ENCODE assay signal across 28 mouse cellular contexts in genomic region chr3:87390935-87391334, GRCm38 (mm10). TPM values are rescaled to one million over a fixed set of nuclear protein-coding genes. Genes with fewer than 3 reads are reported as not detected.
A peak's percentile ranks its signal among the peaks of the same experiment; 100 is the strongest.
DNase-seq lines count a peak whose midpoint lies in the region; ATAC-seq and TF ChIP-seq lines count a peak whose summit lies in the region.
"Had no signal": no experiment of that assay in that cellular context is flagged by ENCODE, and none has a peak within 500 bp of the region (broad histone marks: within the 10 kb centered on the region; RNA-seq: fewer than 3 reads in every experiment).

No protein-coding gene starts in this region.

- no peaks in the 10 kb centered on the region for H3K9me3 ChIP-seq in embryonic facial prominence, embryonic 14.5 days (ENCODE audit: control insufficient read depth, low read length)
- H3K9me3 ChIP-seq in embryonic facial prominence, embryonic 10.5 days: no peaks in the 10 kb centered on the region
- H3K9me3 ChIP-seq in hindbrain, postnatal 0 days (ENCODE audit: low read length): no peaks in the 10 kb centered on the region
- no peaks in the 10 kb centered on the region for H3K9me3 ChIP-seq in hindbrain, embryonic 16.5 days (ENCODE audit: control insufficient read depth, low read length)
- H3K9me3 ChIP-seq in midbrain, postnatal 0 days (ENCODE audit: low read length): no peaks in the 10 kb centered on the region
- no peaks in the 10 kb centered on the region for H3K9me3 ChIP-seq in midbrain, embryonic 10.5 days (replicated peaks)
- H3K9me3 ChIP-seq: embryonic facial prominence, embryonic 13.5 days; hindbrain, embryonic 10.5 days; limb, embryonic 15.5 days had no signal

- H3K36me3 ChIP-seq in embryonic facial prominence, embryonic 14.5 days (ENCODE audit: control insufficient read depth, insufficient read depth, low read length): no peaks in the 10 kb centered on the region
- no peaks in the 10 kb centered on the region for H3K36me3 ChIP-seq in embryonic facial prominence, embryonic 10.5 days (replicated peaks)
- H3K36me3 ChIP-seq in hindbrain, postnatal 0 days (ENCODE audit: insufficient read depth, low read length): no peaks in the 10 kb centered on the region
- H3K36me3 ChIP-seq in hindbrain, embryonic 16.5 days (ENCODE audit: control insufficient read depth, insufficient read depth, low read length): no peaks in the 10 kb centered on the region
- H3K36me3 ChIP-seq in midbrain, postnatal 0 days (ENCODE audit: insufficient read depth, low read length): no peaks in the 10 kb centered on the region
- no peaks in the 10 kb centered on the region for H3K36me3 ChIP-seq in midbrain, embryonic 10.5 days
- H3K36me3 ChIP-seq: embryonic facial prominence, embryonic 13.5 days; hindbrain, embryonic 10.5 days; limb, embryonic 15.5 days had no signal

- H3K27me3 ChIP-seq in embryonic facial prominence, embryonic 14.5 days (replicated peaks; ENCODE audit: control insufficient read depth, insufficient read depth, low read length): no peaks in the 10 kb centered on the region
- H3K27me3 ChIP-seq in embryonic facial prominence, embryonic 10.5 days (replicated peaks; ENCODE audit: low read depth, poor library complexity, severe bottlenecking): no peaks in the 10 kb centered on the region
- no peaks in the 10 kb centered on the region for H3K27me3 ChIP-seq in hindbrain, postnatal 0 days (ENCODE audit: insufficient read depth, low read length)
- H3K27me3 ChIP-seq in hindbrain, embryonic 16.5 days (replicated peaks; ENCODE audit: control insufficient read depth, insufficient read depth, low read length): no peaks in the 10 kb centered on the region
- H3K27me3 ChIP-seq in midbrain, postnatal 0 days (ENCODE audit: insufficient read depth, low read length): no peaks in the 10 kb centered on the region
- H3K27me3 ChIP-seq in midbrain, embryonic 10.5 days (ENCODE audit: low read depth, poor library complexity, severe bottlenecking): no peaks in the 10 kb centered on the region
- H3K27me3 ChIP-seq: embryonic facial prominence, embryonic 13.5 days; limb, embryonic 15.5 days; Patski had no signal

- no peak overlapping the region for H3K4me2 ChIP-seq in embryonic facial prominence, embryonic 14.5 days (ENCODE audit: low read depth, low read length)
- H3K4me2 ChIP-seq in hindbrain, postnatal 0 days (ENCODE audit: low read depth, low read length): no peak overlapping the region
- H3K4me2 ChIP-seq in hindbrain, embryonic 16.5 days (ENCODE audit: low read length): no peak overlapping the region
- no peak overlapping the region for H3K4me2 ChIP-seq in midbrain, postnatal 0 days (ENCODE audit: low read depth, low read length, poor library complexity, severe bottlenecking)
- H3K4me2 ChIP-seq: embryonic facial prominence, embryonic 13.5 days; limb, embryonic 15.5 days; midbrain, embryonic 11.5 days had no signal

- no peaks in the 10 kb centered on the region for H3K4me1 ChIP-seq in embryonic facial prominence, embryonic 14.5 days (ENCODE audit: control insufficient read depth, insufficient read depth, low read length)
- H3K4me1 ChIP-seq in embryonic facial prominence, embryonic 10.5 days: no peaks in the 10 kb centered on the region
- H3K4me1 ChIP-seq in hindbrain, postnatal 0 days (ENCODE audit: insufficient read depth, low read length): no peaks in the 10 kb centered on the region
- no peaks in the 10 kb centered on the region for H3K4me1 ChIP-seq in hindbrain, embryonic 16.5 days (ENCODE audit: control insufficient read depth, insufficient read depth, low read depth, low read length)
- H3K4me1 ChIP-seq in midbrain, postnatal 0 days (ENCODE audit: insufficient read depth, low read length): no peaks in the 10 kb centered on the region
- no peaks in the 10 kb centered on the region for H3K4me1 ChIP-seq in midbrain, embryonic 10.5 days
- H3K4me1 ChIP-seq: embryonic facial prominence, embryonic 13.5 days; hindbrain, embryonic 10.5 days; limb, embryonic 15.5 days had no signal

- DNase-seq in embryonic facial prominence, embryonic 14.5 days (ENCODE audit: low spot score): peak; percentile 31
- no peak for DNase-seq in embryonic facial prominence, embryonic 10.5 days (ENCODE audit: low spot score)
- DNase-seq in hindbrain, postnatal 0 days (ENCODE audit: low spot score): peak; percentile 12
- peak; percentile 3 for DNase-seq in midbrain, postnatal 0 days (ENCODE audit: low spot score)
- no peak for DNase-seq in midbrain, embryonic 10.5 days (ENCODE audit: low spot score)
- no peak for DNase-seq in adrenal gland, postnatal 10 days
- no peak for DNase-seq in gastrocnemius, postnatal 25 days
- DNase-seq: adrenal gland, adult 8-10 months; cerebellum, adult 9-11 months; lung, postnatal 4 days; retina, postnatal 1 day; right cerebral cortex, postnatal 4 days; thymus, postnatal 36 days had no signal

- H3K27ac ChIP-seq in embryonic facial prominence, embryonic 14.5 days (replicated peaks; ENCODE audit: low read depth, low read length): no peak overlapping the region
- no peak overlapping the region for H3K27ac ChIP-seq in embryonic facial prominence, embryonic 10.5 days (replicated peaks)
- H3K27ac ChIP-seq in hindbrain, postnatal 0 days: no peak overlapping the region
- no peak overlapping the region for H3K27ac ChIP-seq in hindbrain, embryonic 16.5 days (ENCODE audit: low read depth, low read length)
- H3K27ac ChIP-seq in midbrain, postnatal 0 days (ENCODE audit: low read depth, low read length): no peak overlapping the region
- H3K27ac ChIP-seq in midbrain, embryonic 10.5 days (replicated peaks): no peak overlapping the region
- H3K27ac ChIP-seq: embryonic facial prominence, embryonic 13.5 days; hindbrain, embryonic 10.5 days; limb, embryonic 15.5 days had no signal

- ATAC-seq in embryonic facial prominence, embryonic 14.5 days (ENCODE audit: low read depth): no peak
- ATAC-seq in hindbrain, postnatal 0 days: no peak
- no peak for ATAC-seq in hindbrain, embryonic 16.5 days
- ATAC-seq in midbrain, postnatal 0 days (ENCODE audit: low FRiP score): no peak
- ATAC-seq: forebrain, embryonic 16.5 days; Patski had no signal

- H3K9ac ChIP-seq in embryonic facial prominence, embryonic 14.5 days (ENCODE audit: low read depth, low read length): no peak overlapping the region
- no peak overlapping the region for H3K9ac ChIP-seq in hindbrain, postnatal 0 days (replicated peaks; ENCODE audit: low read length)
- H3K9ac ChIP-seq in hindbrain, embryonic 16.5 days (ENCODE audit: low read depth, low read length): no peak overlapping the region
- no peak overlapping the region for H3K9ac ChIP-seq in midbrain, postnatal 0 days (replicated peaks; ENCODE audit: low read length, poor library complexity, severe bottlenecking)
- H3K9ac ChIP-seq: embryonic facial prominence, embryonic 13.5 days; limb, embryonic 15.5 days had no signal

- WGBS in embryonic facial prominence, embryonic 14.5 days: 64% methylated on average over 1 of the region's 1 CpGs
- WGBS in embryonic facial prominence, embryonic 10.5 days: 88% methylated on average over 1 of the region's 1 CpGs
- 80% methylated on average over 1 of the region's 1 CpGs for WGBS in hindbrain, postnatal 0 days
- 79% methylated on average over 1 of the region's 1 CpGs for WGBS in hindbrain, embryonic 16.5 days
- 72% methylated on average over 1 of the region's 1 CpGs for WGBS in midbrain, postnatal 0 days
- 84% methylated on average over 1 of the region's 1 CpGs for WGBS in midbrain, embryonic 10.5 days

- H3K4me3 ChIP-seq in embryonic facial prominence, embryonic 14.5 days (ENCODE audit: low read depth, low read length): no peak overlapping the region
- no peak overlapping the region for H3K4me3 ChIP-seq in embryonic facial prominence, embryonic 10.5 days
- H3K4me3 ChIP-seq in hindbrain, postnatal 0 days (ENCODE audit: low read length): no peak overlapping the region
- no peak overlapping the region for H3K4me3 ChIP-seq in hindbrain, embryonic 16.5 days (ENCODE audit: low read length)
- H3K4me3 ChIP-seq in midbrain, postnatal 0 days (ENCODE audit: low read depth, low read length): no peak overlapping the region
- H3K4me3 ChIP-seq in midbrain, embryonic 10.5 days: no peak overlapping the region
- H3K4me3 ChIP-seq: embryonic facial prominence, embryonic 13.5 days; hindbrain, embryonic 10.5 days; limb, embryonic 15.5 days had no signal

- TF ChIP-seq CTCF in hindbrain, postnatal 0 days (IDR thresholded peaks at IDR 0.05; ENCODE audit: low read depth): no peak
- no peak for TF ChIP-seq CTCF in midbrain, postnatal 0 days (IDR thresholded peaks at IDR 0.05)

RNA-seq across cellular contexts. Expression of gene Fcrl1, which starts 14.7 kb away (rescaled TPM):
- 0.11 and 0.69 TPM in 2 replicates for polyA plus RNA-seq in embryonic facial prominence, embryonic 14.5 days (2014; fragmentation: Nextera tagmentation; extraction: Ambion mirVana)
- polyA plus RNA-seq in embryonic facial prominence, embryonic 10.5 days (2016; fragmentation: Nextera tagmentation; extraction: Ambion mirVana): not detected in 2 replicates
- 0.05 TPM in 1 of 2 replicates, not detected in the other for total RNA-seq in hindbrain, postnatal 0 days (2014; rRNA removed)
- 0.23 TPM in 1 of 2 replicates, not detected in the other for polyA plus RNA-seq in hindbrain, postnatal 0 days (2015; fragmentation: Nextera tagmentation; extraction: Ambion mirVana)
- polyA plus RNA-seq in hindbrain, embryonic 16.5 days (2015; fragmentation: Nextera tagmentation; extraction: Ambion mirVana): 0.35 TPM in 1 of 2 replicates, not detected in the other
- total RNA-seq in midbrain, postnatal 0 days (2014; rRNA removed): not detected in 2 replicates
- polyA plus RNA-seq in midbrain, postnatal 0 days (2015; fragmentation: Nextera tagmentation; extraction: Ambion mirVana): 0.22 TPM in 1 of 2 replicates, not detected in the other
- not detected in 2 replicates for polyA plus RNA-seq in midbrain, embryonic 10.5 days (2016; fragmentation: Nextera tagmentation; extraction: Ambion mirVana)
- 1 to 10 TPM; 1.8 to 1.9 TPM for total RNA-seq in adrenal gland, postnatal 10 days (2021)
- total RNA-seq in gastrocnemius, postnatal 25 days (2021): not detected
- polyA plus RNA-seq: forebrain, embryonic 16.5 days; midbrain, embryonic 11.5 days; neural tube, embryonic 11.5 days had no signal

RNA-seq across cellular contexts. Expression of gene Cd5l, which starts 33.3 kb away (rescaled TPM):
- 0.35 TPM in 1 of 2 replicates, not detected in the other for polyA plus RNA-seq in embryonic facial prominence, embryonic 14.5 days (2014; fragmentation: Nextera tagmentation; extraction: Ambion mirVana)
- not detected in 2 replicates for polyA plus RNA-seq in embryonic facial prominence, embryonic 10.5 days (2016; fragmentation: Nextera tagmentation; extraction: Ambion mirVana)
- not detected in 2 replicates for total RNA-seq in hindbrain, postnatal 0 days (2014; rRNA removed)
- polyA plus RNA-seq in hindbrain, postnatal 0 days (2015; fragmentation: Nextera tagmentation; extraction: Ambion mirVana): 0.09 TPM in 1 of 2 replicates, not detected in the other
- 0.07 and 0.08 TPM in 2 replicates for polyA plus RNA-seq in hindbrain, embryonic 16.5 days (2015; fragmentation: Nextera tagmentation; extraction: Ambion mirVana)
- total RNA-seq in midbrain, postnatal 0 days (2014; rRNA removed): not detected in 2 replicates
- 0.11 TPM in 1 of 2 replicates, not detected in the other for polyA plus RNA-seq in midbrain, postnatal 0 days (2015; fragmentation: Nextera tagmentation; extraction: Ambion mirVana)
- polyA plus RNA-seq in midbrain, embryonic 10.5 days (2016; fragmentation: Nextera tagmentation; extraction: Ambion mirVana): not detected in 2 replicates
- total RNA-seq in adrenal gland, postnatal 10 days (2021): 10 to 100 TPM in 1 of 2 experiments, 1 to 10 TPM in 1; 6.0 to 13.9 TPM
- under 1 TPM in 1 of 2 experiments, not detected in 1; 0.13 TPM for total RNA-seq in gastrocnemius, postnatal 25 days (2021)
- total RNA-seq: layer of hippocampus, postnatal 25 days; left cerebral cortex, postnatal 10 days; monocyte, adult 5-6 weeks had no signal
- polyA plus RNA-seq: cortical plate, adult 2 months; forebrain, embryonic 16.5 days; kidney, embryonic 14.5 days; neural tube, embryonic 11.5 days; Patski had no signal

RNA-seq across cellular contexts. Expression of gene Fcrl5, which starts 44.6 kb away (rescaled TPM):
- polyA plus RNA-seq in embryonic facial prominence, embryonic 14.5 days (2014; fragmentation: Nextera tagmentation; extraction: Ambion mirVana): not detected in 2 replicates
- not detected in 2 replicates for polyA plus RNA-seq in embryonic facial prominence, embryonic 10.5 days (2016; fragmentation: Nextera tagmentation; extraction: Ambion mirVana)
- total RNA-seq in hindbrain, postnatal 0 days (2014; rRNA removed): not detected in 2 replicates
- polyA plus RNA-seq in hindbrain, postnatal 0 days (2015; fragmentation: Nextera tagmentation; extraction: Ambion mirVana): not detected in 2 replicates
- not detected in 2 replicates for polyA plus RNA-seq in hindbrain, embryonic 16.5 days (2015; fragmentation: Nextera tagmentation; extraction: Ambion mirVana)
- total RNA-seq in midbrain, postnatal 0 days (2014; rRNA removed): not detected in 2 replicates
- not detected in 2 replicates for polyA plus RNA-seq in midbrain, postnatal 0 days (2015; fragmentation: Nextera tagmentation; extraction: Ambion mirVana)
- not detected in 2 replicates for polyA plus RNA-seq in midbrain, embryonic 10.5 days (2016; fragmentation: Nextera tagmentation; extraction: Ambion mirVana)
- not detected for total RNA-seq in adrenal gland, postnatal 10 days (2021)
- not detected for total RNA-seq in gastrocnemius, postnatal 25 days (2021)
- total RNA-seq: adrenal gland, adult 8-10 months; gastrocnemius, postnatal 4 days; layer of hippocampus, postnatal 25 days had no signal
- polyA plus RNA-seq: cortical plate, adult 2 months; embryonic facial prominence, embryonic 13.5 days; forebrain, embryonic 16.5 days; hindbrain, embryonic 10.5 days; kidney, embryonic 14.5 days; limb, embryonic 15.5 days; liver, embryonic 16.5 days; midbrain, embryonic 11.5 days; neural tube, embryonic 11.5 days; Patski had no signal

Comparison
In these comparisons a context has a peak if more than half of its experiments do, and no peak if none do; other contexts are left out.
1. DNase-seq: peak in embryonic facial prominence, embryonic 14.5 days (single experiment), hindbrain, postnatal 0 days (single experiment) and midbrain, postnatal 0 days (single experiment); none in embryonic facial prominence, embryonic 10.5 days (single experiment), midbrain, embryonic 10.5 days (single experiment), adrenal gland, postnatal 10 days (single experiment) and gastrocnemius, postnatal 25 days (single experiment).